Comparison of ENCODE assay signal across 32 mouse cellular contexts in genomic region chr5:123858798-123859197, GRCm38 (mm10). TPM values are rescaled to one million over a fixed set of nuclear protein-coding genes. Genes with fewer than 3 reads are reported as not detected.
DNase-seq lines count a peak whose midpoint lies in the region; ATAC-seq lines count a peak whose summit lies in the region.
"Had no signal": no experiment of that assay in that cellular context is flagged by ENCODE, and none has a peak within 500 bp of the region (broad histone marks: within the 10 kb centered on the region; RNA-seq: fewer than 3 reads in every experiment).

No protein-coding gene starts in this region.

- no peaks in the 10 kb centered on the region for H3K36me3 ChIP-seq in midbrain, embryonic 11.5 days (ENCODE audit: control insufficient read depth, insufficient read depth, low read length)
- H3K36me3 ChIP-seq in midbrain, embryonic 13.5 days: no peaks in the 10 kb centered on the region
- H3K36me3 ChIP-seq: embryonic facial prominence, embryonic 10.5 days; embryonic facial prominence, embryonic 13.5 days; forebrain, embryonic 12.5 days; forebrain, embryonic 15.5 days; G1E had no signal

- DNase-seq in midbrain, embryonic 11.5 days (ENCODE audit: low spot score, missing footprints): peak; percentile 81
- peak; percentile 29 for DNase-seq in induced T-regulatory cell, adult 2 months (ENCODE audit: low read depth)
- DNase-seq in natural killer cell, adult 2 months (ENCODE audit: low spot score in 2 of 2): peak; percentile 10 to 37
- no peak for DNase-seq in frontal cortex, postnatal 14 days (ENCODE audit: low spot score in 2 of 2)
- no peak for DNase-seq in kidney, postnatal 4 days
- DNase-seq: adrenal gland, postnatal 10 days; adrenal gland, postnatal 36 days; B cell, adult 2 months; cerebellum, adult 11 months; cerebellum, adult 2 months; cerebellum, adult 9-11 months; cerebellum, postnatal 25 days; embryo, embryonic 11 days; gastrocnemius, postnatal 10 days; gastrocnemius, postnatal 36 days; heart, adult 11 months; heart, postnatal 36 days had no signal

- H3K9me3 ChIP-seq in midbrain, embryonic 11.5 days (ENCODE audit: control insufficient read depth, low read length): no peaks in the 10 kb centered on the region
- no peaks in the 10 kb centered on the region for H3K9me3 ChIP-seq in midbrain, embryonic 13.5 days
- H3K9me3 ChIP-seq: embryonic facial prominence, embryonic 10.5 days; embryonic facial prominence, embryonic 13.5 days; forebrain, embryonic 12.5 days; forebrain, embryonic 15.5 days; G1E had no signal

- no peaks in the 10 kb centered on the region for H3K4me1 ChIP-seq in midbrain, embryonic 11.5 days (ENCODE audit: control insufficient read depth, insufficient read depth, low read length)
- no peaks in the 10 kb centered on the region for H3K4me1 ChIP-seq in midbrain, embryonic 13.5 days (replicated peaks)
- H3K4me1 ChIP-seq: forebrain, embryonic 12.5 days; forebrain, embryonic 15.5 days had no signal

- no peak overlapping the region for H3K4me3 ChIP-seq in midbrain, embryonic 11.5 days (ENCODE audit: low read depth, low read length)
- no peak overlapping the region for H3K4me3 ChIP-seq in midbrain, embryonic 13.5 days (replicated peaks)
- H3K4me3 ChIP-seq: embryonic facial prominence, embryonic 10.5 days; embryonic facial prominence, embryonic 13.5 days; erythroblast, embryonic 14.5 days; forebrain, embryonic 12.5 days; forebrain, embryonic 15.5 days had no signal

- H3K27me3 ChIP-seq in midbrain, embryonic 11.5 days (ENCODE audit: control insufficient read depth, insufficient read depth, low read length): no peaks in the 10 kb centered on the region
- no peaks in the 10 kb centered on the region for H3K27me3 ChIP-seq in midbrain, embryonic 13.5 days
- H3K27me3 ChIP-seq: CH12.LX; embryonic facial prominence, embryonic 13.5 days; forebrain, embryonic 12.5 days; forebrain, embryonic 15.5 days; Patski had no signal

- H3K4me2 ChIP-seq in midbrain, embryonic 11.5 days: no peak overlapping the region
- no peak overlapping the region for H3K4me2 ChIP-seq in midbrain, embryonic 13.5 days (replicated peaks)
- H3K4me2 ChIP-seq: embryonic facial prominence, embryonic 13.5 days; forebrain, embryonic 12.5 days; forebrain, embryonic 15.5 days; heart, embryonic 11.5 days; hindbrain, embryonic 14.5 days had no signal

- H3K27ac ChIP-seq in midbrain, embryonic 11.5 days (ENCODE audit: low read depth, low read length): no peak overlapping the region
- H3K27ac ChIP-seq in midbrain, embryonic 13.5 days: no peak overlapping the region
- H3K27ac ChIP-seq: embryonic facial prominence, embryonic 10.5 days; embryonic facial prominence, embryonic 13.5 days; forebrain, embryonic 12.5 days; forebrain, embryonic 15.5 days; hindbrain, embryonic 14.5 days; hindbrain, postnatal 0 days had no signal

- no peak for ATAC-seq in midbrain, embryonic 11.5 days (ENCODE audit: low FRiP score)
- no peak for ATAC-seq in midbrain, embryonic 13.5 days
- ATAC-seq: forebrain, embryonic 15.5 days; hindbrain, postnatal 0 days; Patski had no signal

- 87% methylated on average over 11 of the region's 11 CpGs for WGBS in midbrain, embryonic 11.5 days
- WGBS in midbrain, embryonic 13.5 days: 89% methylated on average over 11 of the region's 11 CpGs

- no peak overlapping the region for H3K9ac ChIP-seq in midbrain, embryonic 11.5 days (ENCODE audit: low read length)
- H3K9ac ChIP-seq in midbrain, embryonic 13.5 days (replicated peaks): no peak overlapping the region
- H3K9ac ChIP-seq: embryonic facial prominence, embryonic 13.5 days; forebrain, embryonic 12.5 days; forebrain, embryonic 15.5 days; hindbrain, embryonic 14.5 days had no signal

RNA-seq across cellular contexts. Expression of gene Hcar2, which starts 6.5 kb away (rescaled TPM):
- not detected in 2 replicates for polyA plus RNA-seq in midbrain, embryonic 11.5 days (2014; fragmentation: Nextera tagmentation; extraction: Ambion mirVana)
- not detected in 2 replicates for polyA plus RNA-seq in midbrain, embryonic 13.5 days (2015; fragmentation: Nextera tagmentation; extraction: Ambion mirVana)
- polyA plus RNA-seq: embryonic facial prominence, embryonic 10.5 days; erythroblast, embryonic 14.5 days; forebrain, embryonic 12.5 days; forebrain, embryonic 15.5 days; G1E; heart, embryonic 11.5 days; heart, embryonic 14.5 days; heart, postnatal 0 days; hindbrain, embryonic 11.5 days; hindbrain, embryonic 14.5 days; hindbrain, postnatal 0 days; Patski had no signal

RNA-seq across cellular contexts. Expression of gene Hcar1, which starts 21.0 kb away (rescaled TPM):
- 0.28 TPM in 1 of 2 replicates, not detected in the other for polyA plus RNA-seq in midbrain, embryonic 11.5 days (2014; fragmentation: Nextera tagmentation; extraction: Ambion mirVana)
- polyA plus RNA-seq in midbrain, embryonic 13.5 days (2015; fragmentation: Nextera tagmentation; extraction: Ambion mirVana): 0.08 and 0.30 TPM in 2 replicates
- polyA plus RNA-seq: erythroblast, embryonic 14.5 days; G1E; heart, embryonic 11.5 days; Patski had no signal

RNA-seq across cellular contexts. Expression of gene Denr, which starts 48.2 kb away (rescaled TPM):
- polyA plus RNA-seq in midbrain, embryonic 11.5 days (2014; fragmentation: Nextera tagmentation; extraction: Ambion mirVana): 176 and 179 TPM in 2 replicates
- 145 and 162 TPM in 2 replicates for polyA plus RNA-seq in midbrain, embryonic 13.5 days (2015; fragmentation: Nextera tagmentation; extraction: Ambion mirVana)

Comparison
In these comparisons a context has a peak if more than half of its experiments do, and no peak if none do; other contexts are left out.
1. DNase-seq: peak in midbrain, embryonic 11.5 days (single experiment), induced T-regulatory cell, adult 2 months (single experiment) and natural killer cell, adult 2 months (2 of 2); none in frontal cortex, postnatal 14 days (0 of 2) and kidney, postnatal 4 days (0 of 2).